Mouse (Mus musculus) forebrain, embryonic 15.5 days (tissue): Measurements from ENCODE around the gene Arhgef19. TPM values are rescaled to one million over a fixed set of nuclear protein-coding genes. Genes with fewer than 3 reads are reported as not detected.

ENCODE experiments used
- ATAC-seq: fragments of 200-750 bp; cut with Nextera tagmentation; replicated peaks from 2 replicates; pipeline ENCODE4 v1.8.0; 2017; ENCODE audit warnings: mild to moderate bottlenecking, moderate TSS enrichment, moderate library complexity
- H3K27ac ChIP-seq: fragments of 300-500 bp; sonication (generic); replicated peaks from 2 replicates; pipeline ENCODE4 v1.5.1; 2015; ENCODE audit warnings: mild to moderate bottlenecking, inconsistent platforms
- H3K27me3 ChIP-seq: fragments of 300-500 bp; sonication (generic); 2 replicates; pipeline ENCODE4 v1.6.1; 2015; ENCODE audit warnings: inconsistent platforms
- H3K36me3 ChIP-seq: fragments of 300-500 bp; sonication (generic); 2 replicates; pipeline ENCODE4 v1.6.1; 2015; ENCODE audit warnings: mild to moderate bottlenecking, inconsistent platforms
- H3K4me1 ChIP-seq: fragments of 300-500 bp; sonication (generic); 2 replicates; pipeline ENCODE4 v1.6.1; 2015; ENCODE audit warnings: inconsistent platforms
- H3K4me2 ChIP-seq: fragments of 300-500 bp; sonication (generic); replicated peaks from 2 replicates; pipeline ENCODE4 v1.6.1; 2015; ENCODE audit warnings: mild to moderate bottlenecking, inconsistent platforms
- H3K4me3 ChIP-seq: fragments of 300-500 bp; sonication (generic); 2 replicates; pipeline ENCODE4 v1.5.1; 2015; ENCODE audit warnings: mild to moderate bottlenecking, inconsistent platforms
- H3K9ac ChIP-seq: fragments of 300-500 bp; sonication (generic); replicated peaks from 2 replicates; pipeline ENCODE4 v1.6.1; 2015; ENCODE audit warnings: mild to moderate bottlenecking, inconsistent platforms
- H3K9me3 ChIP-seq: fragments of 300-500 bp; sonication (generic); 2 replicates; pipeline ENCODE4 v1.6.1; 2016; ENCODE audit warnings: inconsistent platforms
- WGBS: fragments of 180-500 bp; shearing (Covaris S2); methylation state at CpG from one replicate; pipeline ENCODE4 v1.1.7; 2015; ENCODE audit warnings: mixed read lengths; 5-methylcytosine and 5-hydroxymethylcytosine counted together
- polyA plus RNA-seq: library from polyadenylated mRNA; unstranded; fragments of >200 nt; fragmentation: Nextera tagmentation; extraction: Ambion mirVana; gene quantifications from 2 replicates; pipeline ENCODE4 v1.2.1, GENCODE M21; 2015

The Arhgef19 gene
- polyA plus RNA-seq, 1 experiment from 2014 or later = 1.3 TPM

DNA sequence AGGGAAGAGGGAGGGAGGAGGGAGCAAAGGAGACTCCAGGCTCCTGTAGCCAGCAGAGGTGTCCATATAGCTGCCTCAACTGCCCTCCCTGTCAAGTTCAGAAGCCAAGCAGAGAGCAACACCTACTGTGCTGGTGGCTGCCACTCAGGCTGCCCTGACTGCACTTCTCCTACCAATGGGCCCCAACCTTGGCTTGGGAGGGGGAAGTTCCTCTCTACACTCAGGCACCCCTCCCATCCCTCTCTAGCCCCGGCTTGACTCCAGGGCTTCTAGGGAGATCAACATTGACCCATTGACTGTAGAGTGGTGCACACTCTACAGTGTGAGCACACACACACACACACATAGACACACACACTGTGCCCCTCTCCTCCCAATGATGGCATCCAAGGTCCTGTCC, 42.3 kb downstream of the Arhgef19 start:
- Histone ChIP-seq H3K27ac (no peak overlapping the region), H3K27me3 (no peaks in the 10 kb centered on the region; the same call in 1 of the 2 replicates), H3K9ac (no peak overlapping the region), H3K4me1 (no peaks in the 10 kb centered on the region), H3K36me3 (no peaks in the 10 kb centered on the region), H3K4me3 (no peak overlapping the region), H3K4me2 (no peak overlapping the region), H3K9me3 (no peaks in the 10 kb centered on the region)
- no peak for ATAC-seq
- 67% methylated on average over 1 of the region's 1 CpGs for WGBS

GRCm38 (mm10) chr4:141282087-141282486, 42.8 kb downstream of the Arhgef19 start:
- H3K4me1 ChIP-seq = no peaks in the 10 kb centered on the region
- no peak for ATAC-seq
- H3K9ac ChIP-seq = no peak overlapping the region
- H3K36me3 ChIP-seq = no peaks in the 10 kb centered on the region
- WGBS = 62% methylated on average over 3 of the region's 3 CpGs
- H3K27ac ChIP-seq = no peak overlapping the region
- no peak overlapping the region for H3K4me2 ChIP-seq
- H3K27me3 ChIP-seq = peaks cover 5% of the 10 kb centered on the region; the same call in 1 of the 2 replicates
- H3K4me3 ChIP-seq = no peak overlapping the region
- no peaks in the 10 kb centered on the region for H3K9me3 ChIP-seq

DNA sequence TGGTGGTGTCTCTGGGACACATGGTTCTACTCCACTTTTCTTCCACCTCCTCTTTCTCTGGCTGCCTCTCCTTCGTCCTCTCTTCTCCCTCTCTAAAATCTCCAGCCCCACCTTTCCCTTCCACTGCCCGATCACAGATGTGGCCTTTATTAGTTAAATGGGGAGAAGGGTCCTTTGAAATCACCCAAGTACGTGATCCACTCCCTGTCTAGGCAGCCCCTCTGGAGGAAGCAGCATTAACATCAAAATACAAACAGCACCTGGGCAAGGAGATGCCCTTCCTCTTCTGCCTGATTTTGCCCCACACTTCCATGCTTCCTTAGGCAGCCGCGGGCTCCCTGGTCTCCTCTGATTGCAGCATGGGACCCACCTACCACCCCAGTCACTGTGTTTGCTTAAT, 43.3 kb downstream of the Arhgef19 start:
- no peak overlapping the region for H3K4me2 ChIP-seq
- no peaks in the 10 kb centered on the region for H3K9me3 ChIP-seq
- 48% methylated on average over 5 of the region's 5 CpGs for WGBS
- ATAC-seq = no peak
- peaks cover 9% of the 10 kb centered on the region for H3K27me3 ChIP-seq
- no peaks in the 10 kb centered on the region for H3K36me3 ChIP-seq
- no peaks in the 10 kb centered on the region for H3K4me1 ChIP-seq
- H3K27ac ChIP-seq = no peak overlapping the region
- H3K9ac ChIP-seq = no peak overlapping the region
- H3K4me3 ChIP-seq = no peak overlapping the region

DNA sequence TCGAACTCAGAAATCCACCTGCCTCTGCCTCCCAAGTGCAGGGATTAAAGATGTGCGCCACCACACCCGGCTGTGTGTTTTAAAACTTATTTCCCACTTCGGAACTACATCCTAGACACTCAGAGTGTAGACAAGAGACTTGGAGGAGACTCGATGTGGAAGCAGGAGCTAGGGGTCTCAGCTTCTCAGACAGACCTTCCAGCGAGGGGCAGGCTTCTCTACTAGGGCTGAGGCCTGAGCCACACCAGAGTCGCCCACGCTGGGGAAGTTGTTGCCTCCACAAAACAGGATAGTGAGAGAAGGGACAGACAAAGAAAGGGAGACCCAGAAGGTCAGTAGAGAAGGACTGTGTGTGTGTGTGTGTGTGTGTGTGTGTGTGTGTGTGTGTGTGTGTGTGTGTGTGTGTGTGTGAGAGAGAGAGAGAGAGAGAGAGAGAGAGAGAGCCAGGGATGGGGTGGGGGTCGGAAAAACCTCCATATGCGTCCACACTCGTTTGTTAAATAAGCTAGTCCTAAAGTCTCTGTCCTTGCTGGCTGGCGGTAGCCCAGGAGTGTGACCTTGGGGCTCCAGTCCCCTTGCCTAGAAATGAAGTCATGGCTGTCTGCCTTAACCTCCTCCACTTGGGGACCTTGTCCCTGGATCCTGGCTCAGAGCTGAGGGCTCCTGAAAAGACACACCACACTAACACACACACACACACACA, 44.0 kb downstream of the Arhgef19 start:
- no peak overlapping the region for H3K4me2 ChIP-seq
- H3K27ac ChIP-seq = no peak overlapping the region
- no peaks in the 10 kb centered on the region for H3K4me1 ChIP-seq
- peaks cover 15% of the 10 kb centered on the region for H3K27me3 ChIP-seq
- no peak for ATAC-seq
- H3K9me3 ChIP-seq = no peaks in the 10 kb centered on the region
- no peaks in the 10 kb centered on the region for H3K36me3 ChIP-seq
- H3K4me3 ChIP-seq = no peak overlapping the region
- 58% methylated on average over 11 of the region's 12 CpGs for WGBS
- no peak overlapping the region for H3K9ac ChIP-seq

- no peaks in the 10 kb centered on the region for H3K36me3 ChIP-seq
- no peak overlapping the region for H3K4me2 ChIP-seq
- H3K9me3 ChIP-seq = no peaks in the 10 kb centered on the region
- H3K27me3 ChIP-seq = peaks cover 18% of the 10 kb centered on the region
- H3K9ac ChIP-seq = no peak overlapping the region
- H3K4me3 ChIP-seq = no peak overlapping the region
- no peak for ATAC-seq
- WGBS = 25% methylated on average over 8 of the region's 8 CpGs
- H3K27ac ChIP-seq = no peak overlapping the region
- no peaks in the 10 kb centered on the region for H3K4me1 ChIP-seq
These were observed 44.6 kb downstream of the Arhgef19 start for GRCm38 (mm10) chr4:141283879-141284411.

GRCm38 (mm10) chr4:141284486-141284885, 45.2 kb downstream of the Arhgef19 start:
- no peaks in the 10 kb centered on the region for H3K9me3 ChIP-seq
- no peak overlapping the region for H3K4me2 ChIP-seq
- no peak for ATAC-seq
- H3K27ac ChIP-seq = no peak overlapping the region
- no peaks in the 10 kb centered on the region for H3K4me1 ChIP-seq
- 70% methylated on average over 3 of the region's 3 CpGs for WGBS
- no peak overlapping the region for H3K4me3 ChIP-seq
- no peak overlapping the region for H3K9ac ChIP-seq
- H3K27me3 ChIP-seq = peaks cover 18% of the 10 kb centered on the region
- H3K36me3 ChIP-seq = no peaks in the 10 kb centered on the region

- no peak overlapping the region for H3K27ac ChIP-seq
- peaks cover 18% of the 10 kb centered on the region for H3K27me3 ChIP-seq
- no peak overlapping the region for H3K4me2 ChIP-seq
- H3K4me1 ChIP-seq = no peaks in the 10 kb centered on the region
- no peak for ATAC-seq
- no peak overlapping the region for H3K4me3 ChIP-seq
- H3K36me3 ChIP-seq = no peaks in the 10 kb centered on the region
- H3K9me3 ChIP-seq = no peaks in the 10 kb centered on the region
- no peak overlapping the region for H3K9ac ChIP-seq
- 7% methylated on average over 8 of the region's 8 CpGs for WGBS
These were observed 45.8 kb downstream of the Arhgef19 start for GRCm38 (mm10) chr4:141285128-141285527.

DNA sequence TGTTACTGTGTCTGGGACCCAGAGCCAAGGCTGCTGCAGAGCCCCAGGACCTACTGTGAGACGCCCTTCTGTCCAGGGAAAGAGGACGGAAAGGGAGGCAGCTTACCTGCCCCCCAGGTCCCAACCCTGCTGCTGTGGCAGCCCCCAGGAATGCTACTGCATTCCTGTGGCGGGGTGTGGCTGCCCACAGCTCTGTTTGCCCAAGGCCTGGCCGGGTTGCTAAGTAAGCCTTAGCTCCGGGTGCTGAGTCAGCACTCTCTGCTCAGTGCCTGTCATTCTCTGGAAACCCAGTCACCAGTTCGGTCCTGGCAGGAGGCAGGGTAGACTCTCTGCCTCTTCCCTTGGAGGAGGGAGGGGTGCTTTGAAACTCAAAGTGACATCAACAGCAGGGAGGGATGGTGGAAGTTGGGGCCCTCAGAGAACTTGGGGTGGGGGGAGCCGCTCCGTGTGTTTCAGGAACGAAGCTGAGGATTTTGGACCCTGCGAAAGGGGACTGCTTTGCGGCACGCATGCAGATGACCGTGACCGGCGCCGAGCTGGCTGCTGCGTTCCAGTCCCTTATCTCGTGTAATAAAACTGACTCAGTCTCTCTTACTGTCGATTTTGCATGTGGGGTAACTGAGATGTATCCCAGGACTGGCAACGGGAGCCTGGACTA, 47.7 kb downstream of the Arhgef19 start:
- no peaks in the 10 kb centered on the region for H3K9me3 ChIP-seq
- 21% methylated on average over 20 of the region's 20 CpGs for WGBS
- H3K4me1 ChIP-seq = peaks cover 10% of the 10 kb centered on the region
- H3K36me3 ChIP-seq = no peaks in the 10 kb centered on the region
- H3K4me2 ChIP-seq = no peak overlapping the region
- peaks cover 28% of the 10 kb centered on the region for H3K27me3 ChIP-seq
- no peak overlapping the region for H3K4me3 ChIP-seq
- H3K9ac ChIP-seq = no peak overlapping the region
- no peak for ATAC-seq
- no peak overlapping the region for H3K27ac ChIP-seq

GRCm38 (mm10) chr4:141287518-141288004, 48.3 kb downstream of the Arhgef19 start:
- Histone ChIP-seq H3K36me3 (no peaks in the 10 kb centered on the region), H3K9ac (no peak overlapping the region), H3K27me3 (peaks cover 34% of the 10 kb centered on the region), H3K4me1 (peaks cover 11% of the 10 kb centered on the region), H3K27ac (no peak overlapping the region), H3K4me3 (no peak overlapping the region), H3K4me2 (no peak overlapping the region), H3K9me3 (no peaks in the 10 kb centered on the region)
- WGBS = 31% methylated on average over 15 of the region's 15 CpGs
- ATAC-seq = no peak

GRCm38 (mm10) chr4:141288152-141288551, 48.9 kb downstream of the Arhgef19 start:
- no peak for ATAC-seq
- peaks cover 11% of the 10 kb centered on the region for H3K4me1 ChIP-seq
- no peak overlapping the region for H3K9ac ChIP-seq
- 63% methylated on average over 8 of the region's 8 CpGs for WGBS
- no peaks in the 10 kb centered on the region for H3K36me3 ChIP-seq
- H3K27ac ChIP-seq = no peak overlapping the region
- H3K4me2 ChIP-seq = no peak overlapping the region
- H3K27me3 ChIP-seq = peaks cover 37% of the 10 kb centered on the region
- H3K4me3 ChIP-seq = no peak overlapping the region
- no peaks in the 10 kb centered on the region for H3K9me3 ChIP-seq

GRCm38 (mm10) chr4:141291571-141292375, 52.5 kb downstream of the Arhgef19 start:
- 2% methylated on average over 35 of the region's 47 CpGs for whole genome bisulfite sequencing
- no peak for ATAC-seq
- Histone ChIP-seq H3K9ac (0 out of 2 replicates have a peak overlapping the region, but pooled peaks have one; percentile 26), H3K4me3 (peak overlapping the region; percentile 40), H3K9me3 (no peaks in the 10 kb centered on the region), H3K4me1 (peaks cover 19% of the 10 kb centered on the region), H3K27ac (no peak overlapping the region), H3K27me3 (peaks cover 43% of the 10 kb centered on the region), H3K36me3 (no peaks in the 10 kb centered on the region), H3K4me2 (peak overlapping the region; percentile 84)

- Histone ChIP-seq H3K4me1 (peaks cover 19% of the 10 kb centered on the region), H3K9ac (no peak overlapping the region), H3K4me2 (no peak overlapping the region; the same call in 1 of the 2 replicates), H3K4me3 (no peak overlapping the region), H3K9me3 (no peaks in the 10 kb centered on the region), H3K27ac (no peak overlapping the region), H3K36me3 (no peaks in the 10 kb centered on the region), H3K27me3 (peaks cover 39% of the 10 kb centered on the region)
- ATAC-seq = no peak
- 4% methylated on average over 14 of the region's 15 CpGs for WGBS
These were observed 56.5 kb downstream of the Arhgef19 start for GRCm38 (mm10) chr4:141295774-141296186.
